9 mouse cellular contexts compared by ENCODE assay signal in the genomic region with DNA sequence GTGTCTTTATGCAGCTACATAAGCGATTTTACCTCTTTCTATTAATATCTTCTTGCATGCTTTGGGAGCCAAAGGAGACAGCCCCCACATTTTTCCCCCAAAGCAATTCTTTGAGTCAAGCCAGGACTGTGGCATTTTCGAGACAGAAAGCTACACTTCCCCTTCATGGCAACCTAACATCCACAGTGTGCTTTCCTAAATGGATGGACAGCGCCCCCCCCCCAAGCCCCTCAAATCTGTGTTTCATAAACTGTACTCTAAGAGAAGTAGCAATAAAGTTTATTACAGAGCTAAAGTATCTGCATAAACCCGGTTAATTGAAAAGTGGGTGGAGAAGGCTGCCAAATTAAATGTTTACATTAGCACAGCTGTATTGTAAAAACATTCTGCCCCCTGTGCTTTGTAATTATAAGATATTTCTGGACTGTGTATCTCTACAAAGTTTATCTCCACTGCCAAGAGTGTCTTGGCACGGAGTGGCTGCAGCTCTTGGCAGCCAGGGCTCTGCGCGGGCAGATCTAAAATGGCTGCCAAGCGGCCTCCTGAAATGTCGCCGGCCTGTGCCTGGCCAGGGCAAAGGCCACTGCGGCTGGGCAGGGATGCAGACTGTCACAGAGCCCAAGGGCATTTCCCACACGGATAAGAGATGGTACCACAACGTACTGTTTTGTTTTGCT.
DNase-seq lines count a peak whose midpoint lies in the region; ATAC-seq and TF ChIP-seq lines count a peak whose summit lies in the region.
"Had no signal": no experiment of that assay in that cellular context is flagged by ENCODE, and none has a peak within 500 bp of the region (broad histone marks: within the 10 kb centered on the region; RNA-seq: fewer than 3 reads in every experiment).

No protein-coding gene starts in this region.

- no peak overlapping the region for H3K4me3 ChIP-seq in neural tube, embryonic 13.5 days
- H3K4me3 ChIP-seq in cortical plate, adult 2 months (ENCODE audit: insufficient read depth, low read length): peak overlapping the region; percentile 22; the same call in 1 of the 2 replicates
- H3K4me3 ChIP-seq in heart, embryonic 12.5 days: no peak overlapping the region
- no peak overlapping the region for H3K4me3 ChIP-seq in lung, postnatal 0 days (ENCODE audit: low read depth, low read length)

- H3K27ac ChIP-seq in neural tube, embryonic 13.5 days (replicated peaks): peak overlapping the region; percentile 67
- H3K27ac ChIP-seq in cortical plate, adult 2 months (ENCODE audit: insufficient read depth, low read length): peak overlapping the region; percentile 54; the same call in 1 of the 2 replicates
- H3K27ac ChIP-seq in heart, embryonic 12.5 days (ENCODE audit: poor library complexity, severe bottlenecking): peak overlapping the region; percentile 84
- peak overlapping the region; percentile 83 for H3K27ac ChIP-seq in lung, postnatal 0 days (ENCODE audit: low read length)

- peaks cover 75% of the 10 kb centered on the region for H3K4me1 ChIP-seq in neural tube, embryonic 13.5 days (replicated peaks)
- peaks cover 2% of the 10 kb centered on the region for H3K4me1 ChIP-seq in cortical plate, adult 2 months (ENCODE audit: control insufficient read depth, insufficient read depth, low read length)
- H3K4me1 ChIP-seq in heart, embryonic 12.5 days (replicated peaks): peaks cover 75% of the 10 kb centered on the region
- H3K4me1 ChIP-seq in lung, postnatal 0 days (ENCODE audit: insufficient read depth, low read depth, low read length): peaks cover 23% of the 10 kb centered on the region; the same call in 1 of the 2 replicates

- H3K4me2 ChIP-seq in neural tube, embryonic 13.5 days: no peak overlapping the region
- peak overlapping the region; percentile 44 for H3K4me2 ChIP-seq in heart, embryonic 12.5 days
- peak overlapping the region; percentile 25 for H3K4me2 ChIP-seq in lung, postnatal 0 days (replicated peaks; ENCODE audit: low read depth, low read length)

- no peaks in the 10 kb centered on the region for H3K36me3 ChIP-seq in neural tube, embryonic 13.5 days
- H3K36me3 ChIP-seq in heart, embryonic 12.5 days: no peaks in the 10 kb centered on the region
- H3K36me3 ChIP-seq in lung, postnatal 0 days (ENCODE audit: insufficient read depth, low read length): no peaks in the 10 kb centered on the region

- no peak for DNase-seq in neural tube, embryonic 10.5 days (ENCODE audit: extremely low spot score, low spot score)
- DNase-seq in kidney, postnatal 25 days: peak; percentile 64 to 81
- peak; percentile 79 for DNase-seq in lung, postnatal 0 days (ENCODE audit: low spot score)
- peak; percentile 68 for DNase-seq in testis, postnatal 14 days (ENCODE audit: low spot score)
- no peak for DNase-seq in thymus, adult 18-20 months

- TF ChIP-seq EP300 in lung, postnatal 0 days (IDR thresholded peaks at IDR 0.05): peak; percentile 68

- no peak for ATAC-seq in neural tube, embryonic 13.5 days (ENCODE audit: low read depth)
- peak; percentile 66 for ATAC-seq in heart, embryonic 12.5 days (ENCODE audit: insufficient number of reproducible peaks, low FRiP score)
- peak; percentile 64 for ATAC-seq in lung, postnatal 0 days
- ATAC-seq: Patski had no signal

- 68% methylated on average over 13 of the region's 13 CpGs for WGBS in neural tube, embryonic 13.5 days
- 39% methylated on average over 13 of the region's 13 CpGs for WGBS in heart, embryonic 12.5 days
- 27% methylated on average over 13 of the region's 13 CpGs for WGBS in lung, postnatal 0 days

- no peaks in the 10 kb centered on the region for H3K9me3 ChIP-seq in neural tube, embryonic 13.5 days
- no peaks in the 10 kb centered on the region for H3K9me3 ChIP-seq in heart, embryonic 12.5 days (replicated peaks)
- no peaks in the 10 kb centered on the region for H3K9me3 ChIP-seq in lung, postnatal 0 days (ENCODE audit: low read length)

- no peaks in the 10 kb centered on the region for H3K27me3 ChIP-seq in neural tube, embryonic 13.5 days
- H3K27me3 ChIP-seq in heart, embryonic 12.5 days (replicated peaks): no peaks in the 10 kb centered on the region
- H3K27me3 ChIP-seq in lung, postnatal 0 days (replicated peaks; ENCODE audit: insufficient read depth, low read length): no peaks in the 10 kb centered on the region
- H3K27me3 ChIP-seq: Patski had no signal

- no peak for TF ChIP-seq POLR2A in cortical plate, adult 2 months (IDR thresholded peaks at IDR 0.05; ENCODE audit: extremely low read depth, insufficient read depth, low read length)

- TF ChIP-seq CTCF in cortical plate, adult 2 months (IDR thresholded peaks at IDR 0.05; ENCODE audit: extremely low read depth, insufficient read depth, low read length): no peak
- 0 out of 2 replicates have a peak, but pooled peaks have one; percentile 2 for TF ChIP-seq CTCF in lung, postnatal 0 days (IDR thresholded peaks at IDR 0.05)

- no peak overlapping the region for H3K9ac ChIP-seq in neural tube, embryonic 13.5 days
- H3K9ac ChIP-seq in heart, embryonic 12.5 days: 0 out of 2 replicates have a peak overlapping the region, but pooled peaks have one; percentile 2
- H3K9ac ChIP-seq in lung, postnatal 0 days (replicated peaks; ENCODE audit: low read depth): no peak overlapping the region

Comparison
In these comparisons a context has a peak if more than half of its experiments do, and no peak if none do; other contexts are left out.
1. DNase-seq: peak in kidney, postnatal 25 days (2 of 2), lung, postnatal 0 days (single experiment) and testis, postnatal 14 days (single experiment); none in neural tube, embryonic 10.5 days (single experiment) and thymus, adult 18-20 months (0 of 2).
2. Peak in every context shown above with its lines, with median percentiles within 50 percentile points of each other: H3K27ac ChIP-seq.